Mouse (Mus musculus) gastrocnemius, postnatal 4 days (tissue): ENCODE measurements around the gene Pank1. TPM values are rescaled to one million over a fixed set of nuclear protein-coding genes. Genes with fewer than 3 reads are reported as not detected.

Experiments
- microRNA-seq: library from miRNA; unstranded; fragments of <30 nt; microRNA quantifications from one replicate; pipeline ENCODE4 v1.2.0, GENCODE M21; 2021
- total RNA-seq, 2 experiments: library from RNA; stranded (reverse); gene quantifications; 2 replicates each; pipeline ENCODE4 v1.2.3; 2021

The Pank1 gene
- total RNA-seq, 2 experiments from 2014 or later: 12.0 to 12.7 TPM

Small RNA genes lying within 50 kb of the gene (microRNA-seq; reads per million reads assigned to microRNA genes)
- gene Mir107: 254 reads per million, percentile 60 among the genes with 10 or more reads in this experiment

Other genes starting within 250 kb of the Pank1 start
- under 1 TPM in 1 of 2 experiments, not detected in 1; 0.10 TPM for gene Ifit1bl2, start 238.7 kb downstream of the Pank1 start, total RNA-seq
- under 1 TPM; 0.13 to 0.42 TPM for gene Ifit1, start 238.6 kb downstream of the Pank1 start, total RNA-seq
- gene Slc16a12, start 132.2 kb downstream of the Pank1 start, total RNA-seq: 1 to 10 TPM; 3.6 to 3.8 TPM
- gene Kif20b, start 42.9 kb upstream of the Pank1 start, total RNA-seq: 10 to 100 TPM; 12.7 to 13.0 TPM